Mouse (Mus musculus) spleen, postnatal 4 days (tissue): Measurements from ENCODE around the gene Mex3d.

ENCODE experiments used
- DNase-seq, 2 experiments: peaks; one replicate each; pipeline ENCODE4 v3.0.0; 2022; ENCODE audit warnings: low spot score in 2 of 2

The Mex3d gene

GRCm38 (mm10) chr10:80412656-80413541, 25.4 kb upstream of the Mex3d start:
- no peak for DNase-seq

DNA sequence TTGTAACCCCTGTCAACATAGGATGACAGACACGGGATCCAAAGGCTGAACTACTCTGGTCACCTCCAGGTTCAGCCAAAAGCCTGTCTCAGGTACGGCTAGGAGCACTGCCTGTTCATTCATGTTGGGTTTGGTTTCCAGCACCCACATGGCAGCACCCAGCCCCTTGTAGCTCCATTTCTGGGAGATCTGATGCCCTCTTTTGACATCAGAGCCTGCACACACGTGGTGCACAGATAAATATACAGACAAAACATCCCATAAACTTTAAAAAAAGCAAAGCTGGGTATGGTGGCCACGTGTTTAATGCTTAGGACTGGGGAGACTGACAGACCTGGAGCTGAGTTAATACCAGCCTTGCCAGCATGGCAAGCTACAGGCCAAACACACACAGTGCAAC, 20.5 kb upstream of the Mex3d start:
- DNase-seq, result no peak

DNA sequence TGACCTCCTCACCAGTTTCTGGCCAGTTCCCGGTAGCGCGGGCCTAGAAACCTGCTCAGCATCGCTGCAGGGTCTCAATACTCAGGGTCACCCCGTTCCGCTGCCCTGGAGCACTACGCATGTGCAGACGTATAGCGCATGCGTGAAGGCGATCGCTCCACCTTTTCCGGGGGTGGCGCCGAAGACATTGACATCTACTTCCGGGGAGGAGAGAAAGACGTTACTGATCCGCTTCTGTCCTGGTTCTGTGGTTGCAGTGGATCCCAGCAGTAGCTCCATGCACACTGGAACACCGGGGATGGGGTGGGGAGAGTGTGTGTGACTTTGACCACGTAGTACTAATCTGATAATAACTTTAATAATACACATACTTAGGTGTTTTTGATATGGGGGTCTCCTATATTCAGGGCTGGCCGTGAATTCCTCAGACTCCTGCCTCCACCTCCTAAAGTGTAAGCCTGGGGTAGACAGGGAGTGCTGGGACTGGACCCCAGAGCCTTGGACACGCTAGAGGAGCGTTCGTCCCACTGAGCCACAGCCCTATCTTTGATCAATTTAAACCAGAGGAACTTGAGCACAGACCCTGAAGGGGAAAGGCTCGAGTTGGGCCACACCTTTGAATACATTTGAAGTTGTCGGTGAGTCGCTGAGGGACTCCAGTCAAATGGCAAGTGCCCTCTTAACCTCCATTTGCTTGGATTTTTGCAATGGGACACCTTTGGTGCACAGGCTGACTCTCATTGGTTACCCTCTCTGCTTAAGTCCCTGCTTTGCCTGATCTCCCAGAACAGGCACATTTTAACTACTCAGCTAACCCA, 19.4 kb upstream of the Mex3d start, which contains the start of gene Uqcr11:
Gene Uqcr11, minus strand, starts transcription at position 147 of the 818 bp plus-strand sequence.
- peak; percentile 90 to 95 for DNase-seq

DNA sequence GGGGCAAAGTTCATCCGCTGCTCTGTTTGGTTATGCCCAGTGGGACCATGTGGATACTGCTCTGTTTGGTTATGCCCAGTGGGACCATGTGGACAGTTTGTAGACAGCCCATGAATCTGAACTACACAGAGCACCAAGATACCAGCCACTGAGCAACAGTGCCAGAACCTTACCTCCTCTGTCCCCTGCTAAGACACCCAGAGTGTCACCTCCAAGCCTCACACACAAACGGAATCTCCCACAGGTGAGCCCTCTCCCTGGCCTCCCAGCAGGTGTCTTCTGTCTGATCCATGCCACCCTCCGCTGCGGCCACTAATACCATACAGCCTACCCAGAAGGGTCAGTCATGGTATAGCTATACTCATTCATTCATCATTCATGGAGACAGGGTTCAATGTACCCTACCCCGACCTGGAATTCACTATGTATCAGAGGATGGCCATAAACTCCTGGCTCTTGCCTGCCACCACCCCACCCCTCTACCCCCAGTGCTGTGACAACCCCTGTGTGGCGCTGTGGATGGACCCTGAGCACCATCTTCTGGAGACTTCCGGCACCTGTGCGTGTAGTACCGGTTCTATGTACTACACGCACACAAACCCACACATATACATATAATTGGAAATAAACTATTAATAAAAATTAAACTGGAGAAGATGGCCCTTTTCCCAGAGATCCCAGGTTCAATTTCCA, 18.2 kb upstream of the Mex3d start:
- no peak for DNase-seq

- DNase-seq, result no peak
Observed at GRCm38 (mm10) chr10:80403044-80403692, 15.7 kb upstream of the Mex3d start.

DNA sequence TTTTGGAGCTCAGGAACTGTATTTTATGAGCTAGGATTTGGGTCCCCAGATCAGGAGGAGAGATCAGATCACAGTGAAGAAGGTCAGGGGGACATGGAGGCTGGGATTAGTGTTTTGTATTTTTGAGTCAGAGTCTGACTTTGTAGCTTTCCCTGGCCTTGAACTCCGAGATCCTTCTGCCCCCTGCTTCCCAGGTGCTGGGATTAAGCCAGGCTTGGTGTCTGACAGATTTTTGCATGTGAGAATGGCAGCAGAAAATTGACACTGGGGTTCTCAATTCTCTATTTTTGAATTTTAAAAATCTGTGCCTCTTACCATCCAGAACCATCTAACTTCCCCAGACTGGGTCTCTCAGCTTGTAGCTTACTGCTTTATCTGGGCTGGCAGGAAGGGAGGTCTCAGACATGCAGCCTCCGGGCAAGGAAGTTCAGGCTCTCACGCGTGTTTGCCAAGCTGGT, 13.3 kb upstream of the Mex3d start:
- no peak for DNase-seq

GRCm38 (mm10) chr10:80399973-80400703, 12.7 kb upstream of the Mex3d start:
- DNase-seq, result no peak

DNA sequence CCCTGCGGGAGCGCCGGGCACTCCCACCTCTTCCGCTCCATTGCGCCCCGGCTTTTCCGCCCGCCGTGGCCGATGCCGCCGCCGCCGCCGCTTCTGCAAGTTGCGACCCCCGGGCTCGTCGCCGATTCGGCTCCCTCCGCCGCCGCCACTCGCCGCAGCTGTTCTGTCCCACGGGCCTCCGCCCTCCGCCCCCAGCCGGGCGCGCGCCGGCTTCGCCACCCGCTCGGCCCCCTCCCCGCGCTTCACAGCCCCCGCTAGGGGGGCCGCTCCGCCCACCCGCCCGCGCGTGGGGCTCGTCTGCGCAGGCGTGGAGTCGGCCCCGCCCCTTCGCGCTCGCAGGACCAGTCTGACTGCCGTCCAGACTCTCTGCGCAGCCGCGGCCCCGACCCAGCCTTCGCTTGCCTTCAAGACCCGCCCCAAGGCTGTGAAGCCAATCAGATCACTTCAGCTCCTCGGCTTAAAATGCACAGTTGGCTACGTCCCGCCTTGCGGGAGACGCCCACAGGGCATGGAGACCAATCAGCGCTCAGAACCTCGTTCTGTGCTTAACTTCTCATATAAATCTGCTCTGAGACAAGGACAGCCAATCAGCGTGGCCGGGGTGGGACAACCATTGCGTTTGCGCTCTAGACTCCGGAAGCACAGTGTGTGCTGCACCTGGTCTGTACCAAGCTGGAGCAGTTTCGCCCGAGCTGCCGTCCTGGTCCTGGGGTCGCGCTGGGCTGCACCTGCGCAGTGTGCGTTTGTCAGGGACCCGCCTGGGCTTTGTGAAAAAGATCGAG, 11.9 kb upstream of the Mex3d start, which contains the start of gene Mbd3:
Gene Mbd3, minus strand, starts transcription at position 360 of the 782 bp plus-strand sequence.
- DNase-seq, result peak; percentile 99

DNA sequence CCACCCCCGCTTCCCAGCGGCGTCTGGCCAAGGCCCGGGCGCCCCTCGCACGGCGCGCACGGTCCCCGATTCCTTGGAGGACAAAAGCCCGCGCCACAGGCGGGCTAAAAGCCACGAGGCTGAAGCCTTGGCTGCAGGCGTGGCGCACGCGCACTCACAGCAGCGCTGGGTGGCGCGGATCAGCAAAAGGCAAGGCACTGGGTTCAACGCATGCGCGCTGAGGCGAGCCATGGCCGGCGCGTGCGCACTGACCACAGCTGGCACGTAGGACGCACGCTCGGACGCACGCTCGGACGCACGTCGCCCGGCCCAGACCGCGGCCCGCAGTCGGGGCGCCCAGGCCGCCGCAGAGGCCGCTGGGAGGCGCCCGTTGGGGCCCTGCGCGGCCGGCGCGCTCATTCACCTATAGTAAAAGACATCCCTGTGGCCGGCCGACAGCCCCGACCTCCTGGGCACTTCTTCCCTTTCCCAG, 11.3 kb upstream of the Mex3d start:
- DNase-seq, result peak; percentile 99 to 100

GRCm38 (mm10) chr10:80398174-80398535, 10.7 kb upstream of the Mex3d start:
- no peak for DNase-seq

DNA sequence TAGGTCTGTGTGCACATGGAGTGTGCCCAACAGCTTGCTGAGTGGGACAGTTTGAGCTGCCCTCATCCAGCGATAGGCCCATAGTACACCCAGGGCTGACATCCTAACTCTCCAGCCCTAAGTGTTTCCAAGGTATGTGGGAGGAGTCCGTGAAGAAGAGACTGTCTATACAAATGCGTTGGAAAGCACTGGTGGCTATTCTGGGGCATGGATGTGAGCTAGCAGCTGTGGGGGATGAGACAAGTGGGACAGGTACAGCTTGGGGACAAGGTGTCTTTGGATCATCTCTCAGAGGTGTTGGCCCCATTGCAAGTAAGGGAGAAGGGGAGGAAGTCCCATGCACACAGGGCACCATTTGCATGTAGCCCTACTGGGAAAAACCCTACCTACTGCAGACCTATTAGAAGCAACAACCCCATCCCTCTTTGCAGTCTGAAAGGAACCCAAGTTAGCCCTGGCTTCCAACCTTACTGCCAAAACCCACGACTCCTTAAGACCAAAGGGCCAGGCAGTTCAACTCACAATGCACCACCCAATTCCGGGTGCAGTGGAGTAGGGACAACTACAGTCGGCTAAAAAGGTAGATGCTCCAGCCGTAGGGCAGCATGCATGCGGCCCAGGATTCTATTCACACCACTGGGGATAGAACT, 10.2 kb upstream of the Mex3d start:
- DNase-seq, result no peak

DNA sequence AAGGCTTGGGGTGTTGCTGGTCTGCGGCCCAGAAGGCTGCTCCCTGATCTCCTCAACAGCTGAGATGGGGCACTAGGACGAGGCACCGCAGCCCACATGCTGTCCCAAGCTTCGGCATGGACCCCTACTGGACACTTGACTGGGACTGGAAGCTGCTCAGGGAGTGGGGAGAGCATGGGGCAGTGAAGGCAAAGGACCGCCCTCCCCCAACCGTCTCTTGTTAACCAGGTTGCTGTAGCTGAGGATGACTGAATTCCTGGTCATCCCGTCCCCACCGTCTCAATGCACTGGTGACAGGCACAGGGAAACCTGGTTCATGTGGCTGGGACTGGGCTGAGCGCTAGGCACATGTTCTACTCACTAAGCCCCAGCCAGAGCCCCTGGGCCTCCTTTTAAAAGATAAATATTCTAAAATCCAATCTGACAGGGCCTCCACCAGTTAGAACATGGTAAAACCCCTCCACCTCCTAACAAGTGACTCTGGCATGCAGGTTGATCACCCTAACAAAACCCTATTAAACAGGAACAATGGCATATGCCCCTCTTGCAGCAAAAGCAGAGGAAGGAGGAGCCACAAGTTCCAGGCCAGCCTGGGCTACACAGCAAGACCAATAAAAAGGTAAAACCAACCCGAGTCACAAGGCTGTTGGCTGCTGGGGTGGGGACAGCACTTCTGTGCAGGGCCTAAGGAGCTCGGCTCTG, 9.5 kb upstream of the Mex3d start:
- DNase-seq, result no peak

DNA sequence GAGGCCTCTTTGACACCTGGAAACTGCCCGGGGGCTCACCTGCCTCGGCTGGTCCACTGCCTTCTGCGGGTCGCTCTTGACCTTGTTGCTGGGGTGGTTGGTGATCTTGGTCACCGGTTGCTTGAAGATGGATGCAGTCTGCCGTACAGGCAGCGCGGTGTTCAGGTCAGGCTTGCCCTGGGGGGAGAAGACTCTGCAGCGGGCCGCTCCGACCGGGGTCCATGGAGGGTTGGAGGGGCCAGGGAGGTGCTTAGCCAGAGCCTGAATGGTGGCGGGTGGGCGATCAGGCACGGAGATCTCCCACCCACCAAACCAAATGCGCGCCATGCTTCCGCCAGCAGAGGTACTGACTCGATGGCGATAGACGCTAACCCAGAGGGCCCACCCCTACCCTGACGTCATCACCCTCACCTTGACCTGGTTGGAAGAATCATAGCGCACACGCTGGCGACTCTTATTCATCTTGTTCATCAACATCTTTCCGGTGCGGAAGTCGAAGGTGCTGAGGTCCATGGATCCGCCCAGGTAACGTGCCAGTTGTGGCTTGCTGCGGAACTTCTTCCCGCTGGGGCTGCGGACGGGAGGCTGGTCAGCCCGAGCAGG, 7.7 kb upstream of the Mex3d start:
- no peak for DNase-seq

GRCm38 (mm10) chr10:80392687-80393086, 5.2 kb upstream of the Mex3d start:
- no peak for DNase-seq

DNA sequence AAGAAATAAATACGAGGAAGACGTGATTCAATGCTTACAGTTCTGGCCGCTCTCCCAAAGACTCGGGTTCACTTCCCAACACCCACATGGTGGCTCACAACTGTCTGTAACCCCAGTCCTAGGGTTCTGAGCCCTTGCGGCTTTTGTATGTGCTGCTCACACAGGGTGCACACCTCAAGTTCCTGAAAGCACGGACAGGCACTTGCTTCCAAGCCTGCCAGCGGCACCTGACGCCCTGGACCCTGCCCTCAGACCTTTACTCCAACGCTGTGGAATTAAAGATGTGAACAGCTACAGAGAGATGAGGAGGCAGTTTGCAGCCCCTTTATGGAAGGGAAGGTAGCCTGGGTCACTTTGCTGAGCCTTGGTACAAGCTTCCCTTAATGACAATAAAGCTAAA, 3.2 kb upstream of the Mex3d start:
- no peak for DNase-seq

- no peak for DNase-seq
Observed at GRCm38 (mm10) chr10:80389185-80389708, 1.8 kb upstream of the Mex3d start.

DNA sequence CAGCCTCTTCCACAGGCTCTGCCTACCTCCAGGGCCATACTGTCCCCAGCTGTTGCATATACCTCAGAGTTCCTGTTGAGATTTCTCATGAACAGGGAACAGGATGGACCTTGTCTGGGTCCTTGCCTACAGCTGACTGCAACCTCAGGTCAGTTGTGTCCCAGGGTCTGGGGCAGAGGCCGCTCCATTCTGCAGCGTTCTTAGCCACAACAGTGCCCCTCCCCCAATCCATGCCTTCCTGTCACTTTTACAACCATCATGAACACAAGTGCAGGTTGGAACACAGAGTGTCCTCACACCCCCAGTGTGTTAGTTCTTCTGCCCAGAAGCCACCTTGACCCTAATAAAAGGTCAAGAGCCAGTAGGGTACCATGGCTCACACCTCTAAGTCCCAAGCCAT, 1.3 kb upstream of the Mex3d start:
- DNase-seq, result no peak
